Mouse (Mus musculus) lung, adult 10 weeks (tissue): ENCODE data around the gene Zfp366. TPM values are rescaled to one million over a fixed set of nuclear protein-coding genes. Genes with fewer than 3 reads are reported as not detected.

Experiments
- polyA plus RNA-seq: library from polyadenylated mRNA; stranded (reverse); fragments of 350-450 nt; fragmentation: Illumina TruSeq; extraction: RNeasy Lipid Tissue Mini Kit (QIAGEN cat#74804); gene quantifications from one replicate; pipeline ENCODE4 v1.2.3, GENCODE M21; 2014; ENCODE audit warnings: low read depth, low replicate concordance; ENCODE audit not compliant: insufficient read depth

Gene Zfp366
- polyA plus RNA-seq = 4.3 TPM

DNA sequence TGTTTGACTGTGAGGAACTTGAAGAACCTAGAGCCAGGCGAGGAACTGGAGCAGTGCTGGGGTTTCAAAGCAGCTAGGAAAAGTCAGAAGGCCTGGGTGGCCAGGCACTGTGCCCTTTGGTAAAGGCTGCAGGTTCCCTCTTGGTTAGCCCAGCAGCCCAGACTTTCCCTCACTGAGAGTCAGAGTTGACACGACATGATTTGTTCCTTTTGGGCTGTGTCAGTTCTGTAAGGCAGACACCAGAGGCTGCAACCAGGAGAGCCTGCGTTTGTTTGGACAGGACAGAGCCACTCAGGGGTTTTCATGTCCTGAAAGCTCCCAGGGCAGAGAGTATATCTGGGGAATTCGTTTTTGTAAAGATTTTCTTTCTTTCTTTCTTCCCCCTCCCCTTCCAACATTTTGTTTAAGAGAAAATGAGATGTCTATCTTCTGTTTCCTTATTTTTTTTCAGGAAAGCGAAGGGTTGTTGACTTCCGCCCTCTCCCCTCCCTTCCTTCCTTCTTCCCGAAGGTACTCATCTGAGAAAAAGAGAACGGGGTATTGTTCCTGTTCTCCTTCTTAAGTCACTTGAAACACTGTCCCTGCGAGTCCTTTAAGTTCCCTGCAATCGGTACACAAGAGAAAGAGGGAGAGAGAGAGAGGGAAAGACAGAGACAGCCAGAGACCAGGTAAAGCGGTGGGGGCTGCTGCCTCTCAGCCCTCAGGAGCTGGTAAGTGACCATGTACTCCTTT lies at the start of gene Zfp366:
TSS of gene Zfp366 (plus strand) at position 669 of the 732 bp plus-strand sequence.

Other genes starting within 250 kb of the Zfp366 start
- not detected for gene 1700024P04Rik, start 200.3 kb upstream of the Zfp366 start, polyA plus RNA-seq
- 17.5 TPM for gene Ptcd2, start 159.9 kb downstream of the Zfp366 start, polyA plus RNA-seq
- 10.8 TPM for gene Mrps27, start 160.0 kb downstream of the Zfp366 start, polyA plus RNA-seq